Mouse (Mus musculus) liver, adult 2 months (tissue): ENCODE results near the gene BC037034. TPM values are rescaled to one million over a fixed set of nuclear protein-coding genes. Genes with fewer than 3 reads are reported as not detected.
A peak's percentile ranks its signal among the peaks of the same experiment; 100 is the strongest.

Source experiments
- DNase-seq: peaks from one replicate; pipeline ENCODE4 v3.0.0-alpha.2; 2011; ENCODE audit warnings: low read depth, low spot score; ENCODE audit errors: extremely low read depth
- H3K27ac ChIP-seq: fragments of 200-500 bp; replicated peaks from 2 replicates; pipeline ENCODE4 v1.5.1; 2012; ENCODE audit warnings: low read depth, mild to moderate bottlenecking, control low read depth, inconsistent platforms, low read length; ENCODE audit not compliant: insufficient read depth
- H3K27me3 ChIP-seq: fragments of 200-500 bp; 2 replicates; pipeline ENCODE4 v1.6.1; 2012; ENCODE audit warnings: mild to moderate bottlenecking, moderate library complexity, low read length, inconsistent platforms; ENCODE audit not compliant: control insufficient read depth, insufficient read depth
- H3K36me3 ChIP-seq: fragments of 200-500 bp; 2 replicates; pipeline ENCODE4 v1.6.1; 2012; ENCODE audit warnings: low read length, inconsistent platforms; ENCODE audit not compliant: control insufficient read depth, insufficient read depth
- H3K4me1 ChIP-seq: fragments of 200-500 bp; 2 replicates; pipeline ENCODE4 v1.6.1; 2011; ENCODE audit warnings: low read length; ENCODE audit not compliant: control insufficient read depth, insufficient read depth
- H3K4me3 ChIP-seq: fragments of 200-500 bp; 2 replicates; pipeline ENCODE4 v1.5.1; 2011; ENCODE audit warnings: low read depth, mild to moderate bottlenecking, control low read depth, low read length, moderate library complexity; ENCODE audit not compliant: insufficient read depth
- H3K79me2 ChIP-seq: fragments of 200-500 bp; 2 replicates; pipeline ENCODE4 v1.6.1; 2012; ENCODE audit warnings: inconsistent platforms, mild to moderate bottlenecking, low read length, moderate library complexity; ENCODE audit not compliant: control insufficient read depth, insufficient read depth
- H3K9ac ChIP-seq: fragments of 200-500 bp; 2 replicates; pipeline ENCODE4 v1.6.1; 2012; ENCODE audit warnings: low read depth, mild to moderate bottlenecking, control low read depth, inconsistent platforms, low read length
- CTCF ChIP-seq: fragments of 200-500 bp; IDR thresholded peaks from 2 replicates; pipeline ENCODE4 v1.5.1; 2011; ENCODE audit warnings: low read depth, low read length, control low read depth
- POLR2A ChIP-seq: fragments of 200-500 bp; IDR thresholded peaks from 2 replicates; pipeline ENCODE4 v1.6.1; 2011; ENCODE audit warnings: low read length, control low read depth; ENCODE audit not compliant: insufficient read depth; ENCODE audit errors: extremely low read depth
- WGBS: fragments of 180-500 bp; shearing (Covaris S2); methylation state at CpG from one replicate; pipeline ENCODE4 v1.1.7; 2018; 5-methylcytosine and 5-hydroxymethylcytosine counted together
- polyA plus RNA-seq: library from polyadenylated mRNA; depleted of rRNA; stranded (reverse); fragments of >200 nt; gene quantifications from 2 replicates; pipeline ENCODE4 v1.2.3, GENCODE M21; 2012
- total RNA-seq: library from RNA; depleted of rRNA; stranded (reverse); fragments of >200 nt; gene quantifications from 2 replicates; pipeline ENCODE4 v1.2.3, GENCODE M21; 2014

Gene BC037034
- total and polyA plus RNA-seq, 2 experiments, result 3.1 to 24.1 TPM

- DNase-seq, result no peak
- WGBS, result 98% methylated on average over 4 of the region's 4 CpGs
- H3K36me3 ChIP-seq, result no peaks in the 10 kb centered on the region
- H3K27ac ChIP-seq, result no peak overlapping the region
- peaks cover 3% of the 10 kb centered on the region; the same call in 1 of the 2 replicates for H3K27me3 ChIP-seq
- TF ChIP-seq POLR2A (no peak), CTCF (no peak)
- H3K4me1 ChIP-seq, result peaks cover 7% of the 10 kb centered on the region
- H3K79me2 ChIP-seq, result no peaks in the 10 kb centered on the region
- H3K4me3 ChIP-seq, result no peak overlapping the region
- H3K9ac ChIP-seq, result no peak overlapping the region
Measured at GRCm38 (mm10) chr5:138265712-138266111, 1.9 kb upstream of the BC037034 start.

GRCm38 (mm10) chr5:138264207-138264578, 360 bp upstream of the BC037034 start:
- Histone ChIP-seq H3K9ac (peak overlapping the region; percentile 67; the same call in 1 of the 2 replicates), H3K36me3 (no peaks in the 10 kb centered on the region), H3K79me2 (no peaks in the 10 kb centered on the region), H3K27ac (no peak overlapping the region), H3K27me3 (no peaks in the 10 kb centered on the region; the same call in 1 of the 2 replicates), H3K4me1 (peaks cover 7% of the 10 kb centered on the region), H3K4me3 (peak overlapping the region; percentile 63)
- no peak for DNase-seq
- no peak for TF ChIP-seq CTCF
- TF ChIP-seq POLR2A, result no peak
- WGBS, result 4% methylated on average over 6 of the region's 6 CpGs

GRCm38 (mm10) chr5:138262582-138263240, 1.1 kb downstream of the BC037034 start:
- Histone ChIP-seq H3K36me3 (no peaks in the 10 kb centered on the region), H3K9ac (peak overlapping the region; percentile 83), H3K27ac (no peak overlapping the region), H3K79me2 (no peaks in the 10 kb centered on the region), H3K4me1 (peaks cover 7% of the 10 kb centered on the region), H3K4me3 (peak overlapping the region; percentile 63), H3K27me3 (no peaks in the 10 kb centered on the region; the same call in 1 of the 2 replicates)
- 73% methylated on average over 18 of the region's 18 CpGs for WGBS
- no peak for DNase-seq
- no peak for TF ChIP-seq POLR2A
- no peak for TF ChIP-seq CTCF

GRCm38 (mm10) chr5:138262001-138262400, 1.8 kb downstream of the BC037034 start:
- Histone ChIP-seq H3K27me3 (no peaks in the 10 kb centered on the region), H3K27ac (no peak overlapping the region), H3K4me3 (no peak overlapping the region), H3K79me2 (no peaks in the 10 kb centered on the region), H3K9ac (no peak overlapping the region), H3K36me3 (no peaks in the 10 kb centered on the region), H3K4me1 (peaks cover 7% of the 10 kb centered on the region)
- TF ChIP-seq POLR2A, result no peak
- no peak for TF ChIP-seq CTCF
- WGBS, result 75% methylated on average over 4 of the region's 4 CpGs
- no peak for DNase-seq

- no peaks in the 10 kb centered on the region for H3K36me3 ChIP-seq
- no peak for DNase-seq
- no peaks in the 10 kb centered on the region for H3K79me2 ChIP-seq
- no peak overlapping the region for H3K9ac ChIP-seq
- WGBS, result 70% methylated on average over 11 of the region's 11 CpGs
- H3K4me1 ChIP-seq, result peaks cover 7% of the 10 kb centered on the region
- TF ChIP-seq POLR2A (no peak), CTCF (no peak)
- no peak overlapping the region for H3K4me3 ChIP-seq
- H3K27ac ChIP-seq, result no peak overlapping the region
- no peaks in the 10 kb centered on the region for H3K27me3 ChIP-seq
Measured at GRCm38 (mm10) chr5:138260834-138261233, 3.0 kb downstream of the BC037034 start.

- Histone ChIP-seq H3K4me1 (peaks cover 7% of the 10 kb centered on the region), H3K9ac (no peak overlapping the region)
Measured at GRCm38 (mm10) chr5:138260051-138260450, 3.8 kb downstream of the BC037034 start.

More at GRCm38 (mm10) chr5:138260051-138260450, 3.8 kb downstream of the BC037034 start:
- 88% methylated on average over 10 of the region's 10 CpGs for WGBS
- H3K36me3 ChIP-seq, result no peaks in the 10 kb centered on the region
- TF ChIP-seq CTCF, result no peak
- no peak for TF ChIP-seq POLR2A
- no peak overlapping the region for H3K27ac ChIP-seq
- no peak for DNase-seq
- no peaks in the 10 kb centered on the region for H3K79me2 ChIP-seq
- H3K4me3 ChIP-seq, result no peak overlapping the region
- H3K27me3 ChIP-seq, result no peaks in the 10 kb centered on the region
